Mouse (Mus musculus): ENCODE data around the gene Aqp7.
A peak's percentile ranks its signal among the peaks of the same experiment; 100 is the strongest.
"Not testable (repeated sequence)": the region's sequence is repeated elsewhere in the genome, so short reads cannot be mapped to it uniquely, and the experiment has no call there.

The Aqp7 gene

DNA sequence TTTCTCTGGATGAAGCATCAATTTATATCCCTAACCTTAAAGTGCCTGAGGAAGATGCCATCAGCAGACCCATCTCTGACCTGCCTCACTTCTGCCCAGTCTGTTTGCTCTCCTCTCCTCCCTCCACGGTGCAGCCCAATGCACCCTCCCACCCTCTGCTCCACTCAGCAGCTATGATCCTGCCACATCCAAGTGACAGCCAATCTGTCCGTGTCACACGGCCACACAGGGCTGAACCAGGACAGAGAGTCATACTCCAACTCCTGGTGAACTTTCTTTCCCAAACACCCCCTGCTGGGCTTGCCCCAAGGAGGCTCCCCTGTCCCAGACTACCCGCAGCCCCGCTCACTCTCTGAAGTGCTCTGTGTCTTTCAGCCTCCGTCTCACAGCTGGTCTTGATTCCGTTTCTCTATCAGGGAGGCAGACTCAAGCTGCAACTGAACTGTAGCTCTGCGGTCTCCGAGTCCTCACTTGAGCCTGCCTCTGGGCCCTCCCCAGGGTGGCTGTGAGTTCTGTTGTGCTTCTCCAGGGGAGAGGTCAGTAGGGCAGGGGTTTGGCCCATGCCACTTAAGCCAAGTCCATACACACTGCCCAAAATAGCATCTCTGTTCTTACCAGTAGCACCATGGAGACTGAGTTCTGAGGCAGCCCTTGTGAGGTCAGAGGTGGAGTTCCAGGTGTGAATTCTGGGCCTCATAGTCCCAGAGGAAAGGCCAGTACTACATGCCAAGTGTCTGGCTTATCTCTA lies at the start of gene Aqp7:
Gene Aqp7 (minus strand): TSS at position 616 of the 748 bp plus-strand sequence.
- DNase-seq (ENCODE audit: low read depth, low spot score) = no peak

DNA sequence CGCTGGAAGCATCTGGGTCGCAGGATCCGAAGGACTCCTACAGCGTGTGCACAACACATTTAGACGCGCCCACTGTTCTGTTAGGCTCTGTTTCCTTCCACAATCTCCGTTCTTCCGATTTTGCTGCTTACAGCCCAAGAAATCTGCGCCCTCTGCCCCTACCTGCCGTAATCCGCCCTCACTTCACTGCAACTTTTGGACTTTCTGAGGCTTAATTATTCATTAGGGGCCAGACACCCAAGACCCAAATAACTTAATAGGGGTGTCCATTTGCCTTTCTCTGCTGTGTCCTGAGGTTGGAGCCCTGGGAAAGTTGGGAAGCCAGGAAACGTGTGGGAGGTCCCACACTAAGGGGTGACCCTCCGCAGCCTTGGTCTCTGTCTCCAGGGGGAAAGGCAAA lies 49.4 kb upstream of the Aqp7 start:
- no peak for DNase-seq (ENCODE audit: low read depth, low spot score)

DNA sequence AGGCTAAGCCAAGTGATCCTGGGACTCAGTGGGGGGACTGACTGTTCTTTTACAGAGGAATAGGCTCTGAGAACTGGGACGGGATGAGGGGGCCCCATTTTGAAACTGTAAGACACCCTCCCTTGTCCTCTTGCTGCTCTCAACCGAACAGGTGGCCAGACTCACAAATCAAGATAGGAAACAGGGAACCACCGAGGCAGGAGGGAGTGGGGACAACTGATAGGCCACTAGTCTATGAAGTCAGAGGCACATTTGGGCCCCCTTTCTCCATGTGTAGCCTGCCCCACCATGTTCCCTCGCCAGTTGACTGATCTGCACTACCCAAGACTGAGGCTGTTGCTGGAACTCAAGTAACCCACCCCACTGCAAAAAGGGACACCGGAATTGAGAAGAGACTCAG lies 48.9 kb upstream of the Aqp7 start:
- DNase-seq (ENCODE audit: low read depth, low spot score) = no peak

DNA sequence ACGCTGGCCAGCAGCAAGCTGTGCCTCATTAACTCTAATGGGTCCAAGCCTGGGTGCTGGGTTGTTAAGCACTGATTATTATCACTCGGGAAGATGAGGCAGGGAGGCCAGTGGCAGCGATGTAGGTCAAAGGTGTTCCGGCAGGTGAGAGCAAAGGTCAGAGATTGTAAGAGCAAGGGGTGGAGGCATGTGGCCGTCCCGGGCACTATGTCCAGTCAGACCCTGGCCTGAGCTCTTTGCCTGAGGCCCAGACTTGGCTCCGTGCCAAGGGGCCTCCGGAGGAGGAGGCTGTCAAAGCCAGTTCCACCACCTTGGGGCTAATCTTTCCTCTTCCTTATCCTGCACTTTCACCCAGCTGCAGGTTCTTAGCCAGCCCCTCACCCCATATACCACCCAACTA lies 48.2 kb upstream of the Aqp7 start:
- no peak for DNase-seq (ENCODE audit: low read depth, low spot score)

DNA sequence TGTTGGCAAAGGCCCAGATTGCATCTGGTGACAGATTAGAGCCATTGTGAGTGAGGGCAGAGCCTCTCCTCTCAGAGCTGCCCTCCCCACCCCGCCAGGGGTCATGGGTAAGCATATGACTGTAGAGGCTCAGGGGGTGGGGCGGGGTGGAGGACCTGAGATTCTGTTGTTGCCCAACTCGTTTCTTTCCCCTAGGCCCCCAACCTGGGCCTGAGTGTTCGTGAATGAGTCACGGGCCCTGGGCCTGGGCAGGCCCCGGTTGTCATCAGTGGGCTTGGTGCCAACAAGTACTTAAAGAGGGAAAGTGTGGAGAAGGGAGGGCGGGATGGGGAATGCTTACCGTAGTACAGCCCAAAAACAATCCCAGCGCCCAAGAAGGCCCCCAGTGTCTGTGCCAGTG lies 46.4 kb upstream of the Aqp7 start:
- no peak for DNase-seq (ENCODE audit: low read depth, low spot score)

DNA sequence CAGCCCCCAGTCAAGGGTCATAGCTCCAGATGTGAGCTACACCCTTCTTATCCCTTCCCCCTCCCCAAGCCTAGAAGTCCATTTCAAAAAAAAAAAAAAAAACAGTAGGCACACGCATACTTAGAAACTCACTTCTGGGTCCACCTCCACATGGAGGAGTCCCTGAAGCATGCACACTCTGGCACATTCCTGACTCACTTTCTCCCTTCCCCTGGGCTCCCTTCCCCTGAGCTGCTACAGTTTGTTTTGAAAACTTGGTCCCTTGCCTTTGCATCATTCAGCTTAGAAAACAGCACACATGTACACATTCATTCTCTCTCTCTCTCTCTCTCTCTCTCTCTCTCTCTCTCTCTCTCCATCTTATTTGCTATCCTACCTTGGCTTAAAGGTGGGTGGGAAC lies 45.0 kb upstream of the Aqp7 start:
- DNase-seq (ENCODE audit: low read depth, low spot score) = no peak

DNA sequence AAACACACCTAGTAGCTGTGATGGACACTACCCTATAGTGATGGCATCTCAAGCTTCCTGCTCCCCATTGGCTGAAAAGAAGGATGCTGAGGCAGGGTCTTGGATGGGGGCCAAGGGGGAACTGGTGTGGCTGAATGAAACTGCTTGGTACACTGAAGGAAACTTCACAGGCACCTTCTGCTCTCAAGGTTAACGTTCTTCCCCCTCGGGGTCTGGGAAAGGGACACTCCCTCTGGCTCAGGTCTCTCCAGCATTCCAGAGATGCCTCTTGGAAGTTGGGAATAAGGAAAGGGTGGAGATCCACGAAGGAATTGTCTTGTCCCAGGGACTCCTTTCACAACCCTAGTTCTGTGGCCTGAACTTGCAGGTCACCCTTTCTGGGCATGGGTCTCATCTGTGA lies 43.5 kb upstream of the Aqp7 start:
- peak; percentile 90 for DNase-seq (ENCODE audit: low read depth, low spot score)

DNA sequence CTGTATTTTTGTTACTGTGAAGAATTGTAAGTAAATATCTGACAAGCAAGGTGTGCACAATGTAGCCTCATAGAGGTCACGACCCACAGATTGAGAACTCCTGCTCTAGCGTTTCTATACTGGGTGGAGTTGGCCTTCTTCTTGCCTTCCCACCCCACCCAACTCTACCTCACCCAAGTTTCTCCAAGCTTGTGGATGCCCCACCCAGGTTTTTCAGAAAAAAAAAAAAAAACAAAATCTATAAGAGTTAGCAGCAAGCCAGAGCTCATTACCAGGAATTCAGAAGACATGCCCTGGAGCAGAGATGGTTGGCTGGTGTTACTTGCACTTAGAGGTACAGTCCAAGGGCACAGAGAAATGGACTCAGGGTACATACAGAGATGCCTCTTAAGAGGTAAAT lies 41.8 kb upstream of the Aqp7 start:
- peak; percentile 40 for DNase-seq (ENCODE audit: low read depth, low spot score)

DNA sequence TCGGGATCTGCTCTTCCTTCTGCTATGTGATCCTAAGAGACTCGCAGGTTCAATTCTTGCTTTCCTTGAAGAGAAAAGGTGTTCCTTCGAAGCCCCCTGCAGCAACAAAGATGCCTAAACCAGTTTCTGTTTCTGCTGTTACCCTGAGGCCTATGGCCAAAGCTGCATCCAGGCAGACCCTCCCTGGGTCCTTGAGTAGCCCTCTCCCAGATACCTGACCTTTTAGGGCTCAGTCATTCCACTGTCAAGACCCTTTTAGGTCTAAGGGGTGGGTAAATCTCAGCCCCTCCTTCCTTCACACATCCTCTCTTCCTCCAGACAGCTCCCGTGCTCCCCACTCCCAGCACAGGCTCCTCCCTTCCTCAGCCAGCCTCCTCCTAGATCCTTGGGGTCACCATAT lies 41.2 kb upstream of the Aqp7 start:
- peak; percentile 27 for DNase-seq (ENCODE audit: low read depth, low spot score)

DNA sequence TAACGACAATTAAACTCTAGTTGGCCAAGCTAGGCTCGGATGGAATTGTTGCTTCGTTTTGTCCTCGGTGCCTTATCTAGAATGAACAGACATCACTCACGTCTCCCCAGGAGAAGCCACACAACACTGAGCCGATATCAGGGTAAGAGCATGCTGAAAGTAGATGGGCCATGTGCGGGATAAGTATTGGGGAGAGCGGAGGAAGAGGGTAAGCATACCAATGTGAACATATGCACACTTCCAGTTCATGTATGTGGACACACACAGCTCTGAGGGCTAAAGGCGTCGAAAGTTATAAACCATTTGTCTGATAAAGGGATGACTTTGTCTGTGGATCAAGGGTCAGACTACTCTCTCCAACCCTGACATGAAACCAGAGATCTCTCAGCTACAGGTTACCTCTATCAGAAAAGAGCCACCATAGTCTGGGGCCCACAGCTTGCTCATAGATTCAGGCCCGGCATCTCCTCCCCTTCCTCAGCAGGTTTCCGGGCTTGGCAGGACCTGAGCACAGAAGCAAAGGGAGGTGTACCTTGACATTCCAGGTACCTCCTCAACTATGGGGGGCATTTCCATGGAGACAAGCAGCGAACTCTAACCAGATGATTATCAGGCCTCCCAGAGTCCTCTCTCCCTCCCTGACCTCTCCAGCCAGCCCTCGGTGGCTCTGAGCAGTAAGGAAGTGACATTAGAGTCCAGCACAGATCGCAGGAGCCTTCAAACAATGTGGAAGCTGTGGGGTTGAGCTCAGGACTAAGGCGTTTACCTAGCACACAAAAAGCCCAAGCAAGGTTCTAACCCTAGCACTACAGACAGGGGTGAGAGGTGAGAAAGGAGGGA lies 39.7 kb upstream of the Aqp7 start:
- DNase-seq (ENCODE audit: low read depth, low spot score) = no peak

DNA sequence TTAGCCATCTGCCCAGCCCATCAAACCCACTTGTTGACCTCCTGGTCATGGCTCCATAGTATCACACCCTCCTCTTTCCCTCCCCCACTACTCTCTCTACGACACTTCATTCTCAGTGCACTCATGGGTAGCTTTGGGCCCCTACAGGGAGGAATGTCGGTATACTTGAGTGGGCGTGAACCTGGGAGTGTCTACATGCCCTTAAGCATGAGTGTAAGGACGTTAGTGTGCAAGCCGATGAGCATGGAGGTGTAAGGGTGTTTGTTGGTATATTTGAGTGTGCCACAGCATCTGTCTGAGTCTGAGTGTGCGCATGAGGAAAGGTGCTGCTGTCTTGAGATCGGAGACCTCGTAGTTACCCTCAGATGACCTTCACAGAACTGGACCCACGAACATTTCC lies 39.0 kb upstream of the Aqp7 start:
- peak; percentile 60 for DNase-seq (ENCODE audit: low read depth, low spot score)

DNA sequence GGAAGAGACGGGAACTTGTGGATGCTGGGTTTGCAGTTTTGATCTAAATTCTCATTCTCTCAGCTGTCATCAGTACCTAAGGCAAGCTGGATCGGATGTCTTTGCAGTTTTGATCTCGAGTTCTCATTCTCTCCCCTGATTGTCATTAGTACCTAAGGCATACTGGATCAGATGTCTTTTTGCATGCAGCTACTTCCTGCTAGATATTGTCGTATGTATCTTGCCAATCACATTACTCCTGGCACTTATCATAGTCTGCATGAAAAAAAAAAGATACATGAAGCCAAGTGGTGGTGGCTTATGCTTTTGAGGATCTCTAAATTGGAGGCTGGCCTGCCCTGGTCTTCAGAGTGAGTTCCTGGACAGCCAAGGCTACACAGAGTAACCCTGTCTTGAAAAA lies 36.9 kb upstream of the Aqp7 start:
- no peak for DNase-seq (ENCODE audit: low read depth, low spot score)

DNA sequence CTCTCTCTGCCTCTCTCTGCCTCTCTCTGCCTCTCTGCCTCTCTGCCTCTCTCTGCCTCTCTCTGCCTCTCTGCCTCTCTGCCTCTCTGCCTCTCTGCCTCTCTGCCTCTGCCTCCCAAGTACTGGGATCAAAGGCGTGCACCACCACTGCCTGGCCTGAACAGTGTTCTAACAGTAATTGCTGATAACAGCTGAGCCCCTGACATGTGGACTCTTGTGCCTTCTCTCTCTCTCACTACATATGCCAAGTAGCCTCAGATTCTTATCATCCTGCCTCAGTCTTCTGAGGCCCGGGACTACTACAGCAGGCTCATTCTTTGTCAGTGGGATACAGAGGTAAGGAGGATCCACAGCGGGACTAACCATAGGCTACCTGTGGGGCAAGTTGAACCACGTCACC lies 34.9 kb upstream of the Aqp7 start:
- not testable (repeated sequence) for DNase-seq (ENCODE audit: low read depth, low spot score)

DNA sequence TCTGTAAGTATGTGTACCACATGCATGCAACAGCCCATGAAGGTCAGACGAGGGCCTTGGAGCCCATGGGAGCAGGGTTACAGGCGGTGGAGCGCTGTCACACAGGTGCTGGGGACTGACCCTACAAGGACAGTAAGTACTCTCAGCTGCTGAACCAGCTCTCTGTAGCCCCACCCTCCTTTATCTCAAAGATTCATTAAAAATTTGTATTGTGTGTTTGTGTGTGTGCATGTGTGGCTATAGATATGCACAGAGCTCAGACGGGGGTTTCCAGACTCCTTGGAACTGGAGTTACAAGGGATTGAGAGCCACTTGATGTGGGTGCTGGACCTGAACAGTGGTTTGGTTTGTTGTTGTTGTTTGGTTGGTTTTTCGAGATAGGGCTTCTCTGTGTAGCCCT lies 33.8 kb upstream of the Aqp7 start:
- no peak for DNase-seq (ENCODE audit: low read depth, low spot score)

DNA sequence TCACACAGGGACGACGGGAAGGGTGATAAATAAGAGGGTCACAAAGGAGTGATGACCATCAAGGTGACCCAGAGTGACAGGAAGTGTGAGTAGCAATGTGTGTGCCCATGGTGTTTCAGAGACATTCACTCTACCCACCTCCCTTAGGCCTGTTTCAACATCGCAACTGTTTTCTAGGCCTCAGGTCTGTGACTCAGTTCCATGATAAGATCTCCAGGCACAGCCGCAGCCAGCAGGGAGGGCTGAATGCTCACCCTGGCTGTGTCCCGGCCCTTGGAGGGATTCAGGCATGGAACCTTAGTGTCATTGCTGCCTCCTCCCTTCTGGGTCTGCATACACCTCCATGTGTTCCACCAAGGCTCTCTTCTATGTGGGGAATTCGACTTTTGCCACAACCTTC lies 30.8 kb upstream of the Aqp7 start:
- DNase-seq (ENCODE audit: low read depth, low spot score) = no peak

DNA sequence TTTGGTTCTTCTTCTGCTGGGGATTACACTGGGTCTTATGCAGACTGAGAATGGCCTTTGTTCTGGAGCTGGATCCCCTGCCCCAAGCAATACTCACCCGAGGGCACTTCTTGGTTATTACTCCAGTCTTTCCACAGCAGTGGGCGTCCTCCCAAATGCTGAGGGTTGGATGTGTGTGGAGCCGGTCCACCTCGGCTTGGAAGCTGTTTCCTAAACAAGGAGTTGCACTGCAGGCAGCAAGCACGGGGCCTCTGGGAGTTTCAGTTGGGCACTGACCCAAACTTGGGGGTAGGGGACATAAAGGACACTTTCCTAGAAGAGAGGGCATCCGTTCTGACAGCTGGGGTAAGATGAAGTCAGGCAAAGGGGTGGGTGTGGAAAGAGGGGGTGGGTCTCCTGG lies 26.5 kb upstream of the Aqp7 start:
- no peak for DNase-seq (ENCODE audit: low read depth, low spot score)

DNA sequence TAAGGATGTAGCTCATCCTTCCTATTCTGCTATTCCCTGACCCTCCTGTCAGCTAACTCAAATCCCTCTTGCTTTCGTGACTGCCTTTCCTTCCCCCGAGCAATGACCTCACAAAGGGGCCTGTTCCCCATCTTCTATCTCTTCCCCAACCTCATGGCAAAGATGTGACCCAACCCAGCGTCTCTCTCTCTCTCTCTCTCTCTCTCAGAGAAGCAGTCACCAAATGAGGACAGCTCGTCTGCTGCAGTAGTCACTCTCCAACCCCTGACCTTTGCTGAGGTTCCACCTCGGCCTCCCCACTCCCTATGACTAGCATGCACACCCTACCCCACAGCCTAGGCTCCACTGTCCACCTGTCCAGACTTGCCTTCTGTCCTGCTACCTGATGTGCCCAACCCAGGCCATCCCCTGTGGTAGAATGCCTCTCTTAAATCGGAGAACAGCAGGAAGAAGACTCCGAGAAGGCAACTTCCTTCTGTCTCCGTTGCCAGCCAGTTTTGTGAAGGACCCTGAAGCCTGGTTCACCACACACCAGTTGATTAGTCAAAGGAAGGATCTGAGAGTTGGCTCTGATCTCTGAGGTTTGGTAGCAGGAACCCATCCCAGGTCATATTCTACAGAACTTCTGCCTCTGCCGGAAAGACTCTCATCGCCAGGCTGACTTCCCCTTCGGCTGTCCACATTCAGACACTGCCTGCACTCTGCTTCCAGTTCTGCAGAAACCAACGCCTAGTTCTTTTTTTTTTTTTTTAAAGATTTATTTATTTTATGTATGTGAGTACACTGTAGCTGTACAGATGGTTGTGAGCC lies 25.3 kb upstream of the Aqp7 start:
- no peak for DNase-seq (ENCODE audit: low read depth, low spot score)

DNA sequence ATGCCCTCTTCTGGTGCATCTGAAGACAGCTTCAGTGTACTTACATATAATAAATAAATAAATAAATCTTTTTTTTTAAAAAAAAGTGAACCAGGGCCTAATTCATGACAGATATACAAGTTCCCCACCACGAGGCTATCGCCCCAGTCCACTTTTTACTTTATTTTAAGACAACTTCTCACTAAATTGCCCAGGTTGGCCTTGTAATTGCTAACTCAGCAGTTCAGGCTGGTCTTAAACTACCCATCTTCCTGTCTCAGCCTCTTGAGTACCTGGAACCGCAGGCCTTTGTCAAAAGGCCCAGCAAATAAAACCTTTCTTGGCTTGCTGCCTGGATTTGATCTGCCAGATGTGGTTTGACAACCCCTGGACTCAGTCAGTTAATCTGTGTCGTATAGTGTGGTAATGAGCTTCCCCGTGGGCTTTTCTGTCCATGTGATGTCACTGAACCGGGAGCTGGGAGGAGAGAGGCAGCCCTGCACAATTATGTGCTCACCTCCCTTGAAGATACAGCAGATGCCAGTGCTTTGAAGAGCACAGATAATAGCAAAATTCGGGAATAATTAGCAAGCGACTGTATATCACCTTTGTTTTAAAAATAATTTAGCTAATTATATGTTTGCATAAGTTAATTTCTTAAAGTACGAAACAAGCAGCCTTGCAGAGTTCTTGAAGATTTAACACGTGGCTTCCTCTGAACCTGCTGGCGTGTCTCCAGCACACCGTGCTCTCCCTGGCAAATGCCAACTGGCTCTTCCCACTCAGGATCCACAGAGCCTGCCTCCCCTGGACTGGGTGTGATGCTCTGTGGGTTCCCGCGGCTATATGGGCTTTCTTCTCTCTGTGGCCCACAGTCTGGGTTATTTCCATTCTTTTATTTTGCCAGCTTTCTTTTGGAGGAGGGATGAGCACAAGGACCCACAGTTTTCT lies 23.8 kb upstream of the Aqp7 start:
- DNase-seq (ENCODE audit: low read depth, low spot score) = no peak

DNA sequence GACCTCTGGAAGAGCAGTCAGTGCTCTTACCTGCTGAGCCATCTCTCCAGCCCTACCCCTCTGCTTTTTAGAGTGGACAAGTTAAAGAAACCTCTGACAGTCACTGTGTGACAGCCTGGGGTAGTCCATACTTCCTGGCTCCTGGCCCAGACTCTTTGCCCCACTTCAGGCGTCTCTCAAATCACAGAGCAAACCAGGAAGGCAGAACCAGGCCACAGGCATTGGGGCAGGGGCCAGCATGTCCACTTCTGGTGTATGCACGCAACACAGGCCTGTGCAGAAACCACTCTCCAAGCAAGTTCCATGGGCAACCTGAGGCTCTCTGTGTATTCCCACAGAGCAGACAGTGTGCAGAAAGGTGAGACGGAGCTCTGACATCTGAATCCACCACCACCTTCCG lies 17.3 kb upstream of the Aqp7 start:
- DNase-seq (ENCODE audit: low read depth, low spot score) = no peak

DNA sequence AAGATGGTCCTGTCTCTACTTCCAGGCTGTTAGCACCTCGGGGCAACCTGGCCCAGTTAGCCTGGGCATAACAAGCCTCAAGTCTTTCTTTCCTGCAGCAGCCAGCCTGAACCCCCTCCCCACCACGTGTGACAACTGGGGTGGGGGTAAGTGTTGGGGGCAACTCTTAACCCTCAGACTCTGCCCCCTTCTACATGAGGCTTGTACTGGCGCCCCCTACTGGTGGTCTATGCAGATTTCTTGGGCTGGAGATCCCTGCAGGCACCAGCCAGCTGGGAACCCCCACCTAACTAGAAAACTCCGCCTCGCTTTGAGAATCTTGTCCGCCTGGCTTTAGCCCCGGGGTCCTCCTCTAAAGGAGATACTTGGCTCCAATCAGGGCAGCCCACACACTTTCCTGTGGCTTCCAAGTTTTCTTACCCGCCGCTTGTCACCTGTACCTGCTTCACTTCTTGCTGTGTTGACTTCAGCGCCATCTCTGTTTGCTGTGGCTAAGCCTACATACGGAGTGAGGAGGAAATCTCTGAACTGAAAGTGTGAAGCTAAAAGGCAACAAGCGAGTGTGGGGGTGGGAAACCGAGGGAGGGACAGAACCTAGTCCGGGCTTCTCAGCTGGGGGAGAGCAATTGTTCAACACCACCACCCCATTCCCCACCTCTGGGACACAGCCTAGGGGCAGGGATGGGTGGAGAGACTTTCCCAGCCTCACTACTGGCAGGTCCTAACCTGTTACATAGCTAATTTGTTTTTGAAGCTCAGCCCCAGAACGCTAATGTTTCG lies 16.1 kb upstream of the Aqp7 start:
- DNase-seq (ENCODE audit: low read depth, low spot score) = peak; percentile 78
